Comparison of ENCODE assay signal across 10 mouse cellular contexts in the genomic region with DNA sequence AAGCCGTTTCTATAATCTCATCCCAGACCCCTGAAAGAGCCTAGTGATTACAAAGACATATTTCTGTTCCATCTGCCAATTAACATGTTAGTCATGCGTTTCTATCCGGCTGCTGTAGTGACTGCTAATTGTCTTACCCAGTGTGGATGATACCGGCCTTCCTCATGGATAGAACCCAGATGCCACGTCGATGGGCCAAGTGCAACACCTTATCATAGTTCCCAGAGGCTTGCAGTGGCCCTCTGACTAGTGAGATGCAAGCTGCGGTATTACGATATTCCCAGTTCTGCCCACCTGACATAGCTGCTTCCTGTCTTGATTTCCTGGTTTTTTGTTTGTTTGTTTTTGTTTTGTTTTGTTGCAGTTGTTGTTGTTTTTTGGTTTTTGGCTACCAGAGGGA. TPM values are rescaled to one million over a fixed set of nuclear protein-coding genes. Genes with fewer than 3 reads are reported as not detected.
DNase-seq lines count a peak whose midpoint lies in the region; ATAC-seq lines count a peak whose summit lies in the region.
"Had no signal": no experiment of that assay in that cellular context is flagged by ENCODE, and none has a peak within 500 bp of the region (broad histone marks: within the 10 kb centered on the region; RNA-seq: fewer than 3 reads in every experiment).

No protein-coding gene starts in this region.

- H3K9me3 ChIP-seq in hindbrain, embryonic 13.5 days: no peaks in the 10 kb centered on the region
- no peaks in the 10 kb centered on the region for H3K9me3 ChIP-seq in hindbrain, embryonic 16.5 days (ENCODE audit: control insufficient read depth, low read length)
- H3K9me3 ChIP-seq in midbrain, embryonic 14.5 days (ENCODE audit: control insufficient read depth, low read length): no peaks in the 10 kb centered on the region
- H3K9me3 ChIP-seq in midbrain, embryonic 13.5 days: no peaks in the 10 kb centered on the region
- H3K9me3 ChIP-seq in heart, embryonic 11.5 days (replicated peaks; ENCODE audit: control insufficient read depth, low read length): no peaks in the 10 kb centered on the region
- no peaks in the 10 kb centered on the region for H3K9me3 ChIP-seq in stomach, embryonic 15.5 days
- H3K9me3 ChIP-seq: intestine, embryonic 15.5 days had no signal

- H3K9ac ChIP-seq in hindbrain, embryonic 13.5 days: no peak overlapping the region
- H3K9ac ChIP-seq in hindbrain, embryonic 16.5 days (ENCODE audit: low read depth, low read length): no peak overlapping the region
- no peak overlapping the region for H3K9ac ChIP-seq in midbrain, embryonic 14.5 days (replicated peaks; ENCODE audit: low read length)
- H3K9ac ChIP-seq in midbrain, embryonic 13.5 days (replicated peaks): no peak overlapping the region
- no peak overlapping the region for H3K9ac ChIP-seq in heart, embryonic 11.5 days (ENCODE audit: low read depth, low read length)
- no peak overlapping the region for H3K9ac ChIP-seq in stomach, embryonic 15.5 days
- H3K9ac ChIP-seq: intestine, embryonic 15.5 days; liver, embryonic 14.5 days had no signal

- no peak overlapping the region for H3K27ac ChIP-seq in hindbrain, embryonic 13.5 days
- no peak overlapping the region for H3K27ac ChIP-seq in hindbrain, embryonic 16.5 days (ENCODE audit: low read depth, low read length)
- H3K27ac ChIP-seq in midbrain, embryonic 14.5 days (replicated peaks; ENCODE audit: low read depth, low read length): no peak overlapping the region
- no peak overlapping the region for H3K27ac ChIP-seq in midbrain, embryonic 13.5 days
- no peak overlapping the region for H3K27ac ChIP-seq in heart, embryonic 11.5 days (ENCODE audit: low read depth, low read length)
- H3K27ac ChIP-seq in stomach, embryonic 15.5 days: peak overlapping the region; percentile 17; the same call in 1 of the 2 replicates
- H3K27ac ChIP-seq: liver, embryonic 14.5 days had no signal

- no peak overlapping the region for H3K4me2 ChIP-seq in hindbrain, embryonic 13.5 days
- H3K4me2 ChIP-seq in hindbrain, embryonic 16.5 days (ENCODE audit: low read length): no peak overlapping the region
- H3K4me2 ChIP-seq in midbrain, embryonic 14.5 days (ENCODE audit: low read length): no peak overlapping the region
- H3K4me2 ChIP-seq in midbrain, embryonic 13.5 days (replicated peaks): no peak overlapping the region
- no peak overlapping the region for H3K4me2 ChIP-seq in heart, embryonic 11.5 days
- no peak overlapping the region for H3K4me2 ChIP-seq in stomach, embryonic 15.5 days
- H3K4me2 ChIP-seq: intestine, embryonic 15.5 days had no signal

- 65% methylated on average over 8 of the region's 8 CpGs for WGBS in hindbrain, embryonic 13.5 days
- WGBS in hindbrain, embryonic 16.5 days: 53% methylated on average over 8 of the region's 8 CpGs
- WGBS in midbrain, embryonic 14.5 days: 65% methylated on average over 8 of the region's 8 CpGs
- 75% methylated on average over 8 of the region's 8 CpGs for WGBS in midbrain, embryonic 13.5 days
- WGBS in heart, embryonic 11.5 days (ENCODE audit: insufficient replicate concordance): 61% methylated on average over 8 of the region's 8 CpGs
- WGBS in stomach, embryonic 15.5 days: 73% methylated on average over 8 of the region's 8 CpGs

- H3K4me3 ChIP-seq in hindbrain, embryonic 13.5 days: no peak overlapping the region
- no peak overlapping the region for H3K4me3 ChIP-seq in hindbrain, embryonic 16.5 days (ENCODE audit: low read length)
- H3K4me3 ChIP-seq in midbrain, embryonic 14.5 days (replicated peaks; ENCODE audit: low read depth, low read length): no peak overlapping the region
- no peak overlapping the region for H3K4me3 ChIP-seq in midbrain, embryonic 13.5 days (replicated peaks)
- H3K4me3 ChIP-seq in heart, embryonic 11.5 days (ENCODE audit: low read depth, low read length): no peak overlapping the region
- no peak overlapping the region for H3K4me3 ChIP-seq in stomach, embryonic 15.5 days (replicated peaks)
- H3K4me3 ChIP-seq: intestine, embryonic 15.5 days had no signal

- ATAC-seq in hindbrain, embryonic 13.5 days (ENCODE audit: low FRiP score): 0 out of 2 replicates have a peak, but pooled peaks have one; percentile 34
- ATAC-seq in hindbrain, embryonic 16.5 days: no peak
- ATAC-seq in midbrain, embryonic 14.5 days (ENCODE audit: low FRiP score, low TSS enrichment): no peak
- no peak for ATAC-seq in midbrain, embryonic 13.5 days
- 0 out of 2 replicates have a peak, but pooled peaks have one; percentile 36 for ATAC-seq in heart, embryonic 11.5 days (replicated peaks; ENCODE audit: insufficient number of reproducible peaks, low FRiP score, low TSS enrichment)
- ATAC-seq in stomach, embryonic 15.5 days (ENCODE audit: insufficient read depth, low FRiP score, low read depth): no peak
- ATAC-seq in erythroid progenitor cell, adult 5-6 weeks (replicated peaks; ENCODE audit: low FRiP score, poor library complexity, severe bottlenecking): no peak
- ATAC-seq: intestine, embryonic 15.5 days had no signal

- peak; percentile 40 for DNase-seq in midbrain, embryonic 14.5 days
- DNase-seq: gastrocnemius, postnatal 36 days had no signal

- no peaks in the 10 kb centered on the region for H3K27me3 ChIP-seq in hindbrain, embryonic 13.5 days
- no peaks in the 10 kb centered on the region for H3K27me3 ChIP-seq in hindbrain, embryonic 16.5 days (replicated peaks; ENCODE audit: control insufficient read depth, insufficient read depth, low read length)
- H3K27me3 ChIP-seq in midbrain, embryonic 14.5 days (ENCODE audit: control insufficient read depth, insufficient read depth, low read length): no peaks in the 10 kb centered on the region
- no peaks in the 10 kb centered on the region for H3K27me3 ChIP-seq in midbrain, embryonic 13.5 days
- no peaks in the 10 kb centered on the region for H3K27me3 ChIP-seq in heart, embryonic 11.5 days (ENCODE audit: control insufficient read depth, insufficient read depth, low read length)
- H3K27me3 ChIP-seq in stomach, embryonic 15.5 days (replicated peaks): no peaks in the 10 kb centered on the region
- H3K27me3 ChIP-seq: intestine, embryonic 15.5 days had no signal

- no peaks in the 10 kb centered on the region for H3K36me3 ChIP-seq in hindbrain, embryonic 13.5 days
- H3K36me3 ChIP-seq in hindbrain, embryonic 16.5 days (ENCODE audit: control insufficient read depth, insufficient read depth, low read length): no peaks in the 10 kb centered on the region
- H3K36me3 ChIP-seq in midbrain, embryonic 14.5 days (ENCODE audit: control insufficient read depth, insufficient read depth, low read length): no peaks in the 10 kb centered on the region
- H3K36me3 ChIP-seq in midbrain, embryonic 13.5 days: no peaks in the 10 kb centered on the region
- no peaks in the 10 kb centered on the region for H3K36me3 ChIP-seq in heart, embryonic 11.5 days (ENCODE audit: control insufficient read depth, insufficient read depth, low read length)
- H3K36me3 ChIP-seq in stomach, embryonic 15.5 days: no peaks in the 10 kb centered on the region
- H3K36me3 ChIP-seq: intestine, embryonic 15.5 days had no signal

- peaks cover 11% of the 10 kb centered on the region; the same call in 1 of the 2 replicates for H3K4me1 ChIP-seq in hindbrain, embryonic 13.5 days (replicated peaks)
- H3K4me1 ChIP-seq in hindbrain, embryonic 16.5 days (ENCODE audit: control insufficient read depth, insufficient read depth, low read depth, low read length): no peaks in the 10 kb centered on the region
- no peaks in the 10 kb centered on the region for H3K4me1 ChIP-seq in midbrain, embryonic 14.5 days (ENCODE audit: control insufficient read depth, insufficient read depth, low read length)
- peaks cover 11% of the 10 kb centered on the region for H3K4me1 ChIP-seq in midbrain, embryonic 13.5 days (replicated peaks)
- peaks cover 3% of the 10 kb centered on the region; the same call in 1 of the 2 replicates for H3K4me1 ChIP-seq in heart, embryonic 11.5 days (ENCODE audit: control insufficient read depth, insufficient read depth, low read length)
- H3K4me1 ChIP-seq in stomach, embryonic 15.5 days: no peaks in the 10 kb centered on the region

RNA-seq across cellular contexts. Expression of a gene that starts 39.3 kb away (rescaled TPM):
- 38.1 and 42.0 TPM in 2 replicates for polyA plus RNA-seq in hindbrain, embryonic 13.5 days (2015; fragmentation: Nextera tagmentation; extraction: Ambion mirVana)
- 26.6 and 32.9 TPM in 2 replicates for polyA plus RNA-seq in hindbrain, embryonic 16.5 days (2015; fragmentation: Nextera tagmentation; extraction: Ambion mirVana)
- 37.0 and 41.5 TPM in 2 replicates for polyA plus RNA-seq in midbrain, embryonic 14.5 days (2014; fragmentation: Nextera tagmentation; extraction: Ambion mirVana)
- polyA plus RNA-seq in midbrain, embryonic 13.5 days (2015; fragmentation: Nextera tagmentation; extraction: Ambion mirVana): 41.9 and 43.4 TPM in 2 replicates
- 6.4 and 11.6 TPM in 2 replicates for polyA plus RNA-seq in heart, embryonic 11.5 days (2014; fragmentation: Nextera tagmentation; extraction: Ambion mirVana)
- polyA plus RNA-seq in stomach, embryonic 15.5 days (2015; fragmentation: Nextera tagmentation; extraction: Ambion mirVana): 11.0 and 11.7 TPM in 2 replicates
- total RNA-seq in erythroid progenitor cell, adult 5-6 weeks (2015; ENCODE audit: low replicate concordance): 15.5 and 22.6 TPM in 2 replicates
- total RNA-seq in erythroid progenitor cell, adult 5-6 weeks (2017; ENCODE audit: low replicate concordance): 17.3 and 25.7 TPM in 2 replicates

Comparison
In these comparisons a context has a peak if more than half of its experiments do, and no peak if none do; other contexts are left out.
1. ATAC-seq: peak in hindbrain, embryonic 13.5 days (single experiment) and heart, embryonic 11.5 days (single experiment); none in hindbrain, embryonic 16.5 days (single experiment), midbrain, embryonic 14.5 days (single experiment), midbrain, embryonic 13.5 days (single experiment), stomach, embryonic 15.5 days (single experiment) and erythroid progenitor cell, adult 5-6 weeks (single experiment).